Mouse (Mus musculus) kidney, postnatal 0 days (tissue): ENCODE results near the gene Tmem41b. TPM values are rescaled to one million over a fixed set of nuclear protein-coding genes. Genes with fewer than 3 reads are reported as not detected.

Source experiments
- ATAC-seq: fragments of 200-750 bp; cut with Nextera tagmentation; replicated peaks from 2 replicates; pipeline ENCODE4 v1.8.0; 2017; ENCODE audit warnings: low read depth, moderate number of reproducible peaks, moderate TSS enrichment, moderate library complexity; ENCODE audit not compliant: low FRiP score
- DNase-seq: peaks from one replicate; pipeline ENCODE4 v3.0.0-alpha.2; 2016; ENCODE audit warnings: low spot score
- H3K27ac ChIP-seq: fragments of 300-500 bp; sonication (generic); 2 replicates; pipeline ENCODE4 v1.5.1; 2014; ENCODE audit warnings: mild to moderate bottlenecking
- H3K27me3 ChIP-seq: fragments of 300-500 bp; sonication (generic); 2 replicates; pipeline ENCODE4 v1.6.1; 2014; ENCODE audit warnings: low read length, mixed read lengths; ENCODE audit not compliant: insufficient read depth
- H3K36me3 ChIP-seq: fragments of 300-500 bp; sonication (generic); 2 replicates; pipeline ENCODE4 v1.6.1; 2014; ENCODE audit warnings: low read length, mixed read lengths; ENCODE audit not compliant: insufficient read depth
- H3K4me1 ChIP-seq: fragments of 300-500 bp; sonication (generic); replicated peaks from 2 replicates; pipeline ENCODE4 v1.6.1; 2014; ENCODE audit warnings: antibody characterized with exemption, low read length, mixed read lengths; ENCODE audit not compliant: insufficient read depth
- H3K4me2 ChIP-seq: fragments of 300-500 bp; sonication (generic); 2 replicates; pipeline ENCODE4 v1.6.1; 2014; ENCODE audit warnings: mild to moderate bottlenecking, low read length, moderate library complexity, mixed read lengths
- H3K4me3 ChIP-seq: fragments of 300-500 bp; sonication (generic); replicated peaks from 2 replicates; pipeline ENCODE4 v1.5.1; 2014; ENCODE audit warnings: low read depth, low read length
- H3K9ac ChIP-seq: fragments of 300-500 bp; sonication (generic); 2 replicates; pipeline ENCODE4 v1.6.1; 2014; ENCODE audit warnings: low read depth, low read length
- H3K9me3 ChIP-seq: fragments of 300-500 bp; sonication (generic); replicated peaks from 2 replicates; pipeline ENCODE4 v1.6.1; 2016; ENCODE audit warnings: low read length, inconsistent platforms, mixed read lengths
- CTCF ChIP-seq: IDR thresholded peaks from 2 replicates; pipeline ENCODE4 v1.5.1; 2016; ENCODE audit warnings: antibody characterized with exemption, low read depth, mild to moderate bottlenecking, moderate library complexity
- WGBS: fragments of 180-500 bp; shearing (Covaris S2); extraction: QIAGEN DNeasy Blood & Tissue Kit; methylation state at CpG from one replicate; pipeline ENCODE4 v1.1.7; 2014; 5-methylcytosine and 5-hydroxymethylcytosine counted together
- polyA plus RNA-seq: library from polyadenylated mRNA; unstranded; fragments of >200 nt; fragmentation: Nextera tagmentation; extraction: Ambion mirVana; gene quantifications from 2 replicates; pipeline ENCODE4 v1.2.1, GENCODE M21; 2015

The Tmem41b gene
- polyA plus RNA-seq, 1 experiment from 2014 or later: 75.0 TPM

DNA sequence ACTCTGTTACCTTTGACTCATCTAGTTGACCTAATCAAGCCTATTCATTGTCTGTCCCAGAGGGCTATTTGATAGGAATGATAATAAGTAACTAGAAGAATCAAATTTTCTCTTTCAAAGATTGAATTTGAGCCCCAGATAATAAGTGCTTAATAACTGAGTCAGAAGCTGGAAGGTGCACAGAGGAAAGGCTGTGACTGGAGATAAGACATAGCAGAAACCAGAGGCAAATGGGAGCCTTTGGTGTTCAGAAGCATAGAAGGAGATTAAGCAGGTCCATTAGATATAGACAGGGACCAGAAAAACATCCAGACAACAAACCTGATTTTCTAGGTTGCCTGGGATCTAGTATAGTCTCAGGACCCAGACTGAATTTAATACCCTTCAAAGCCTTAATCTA is 19.2 kb upstream of the Tmem41b start:
- Histone ChIP-seq H3K27ac (no peak overlapping the region), H3K9ac (no peak overlapping the region), H3K9me3 (no peaks in the 10 kb centered on the region), H3K4me1 (no peaks in the 10 kb centered on the region), H3K27me3 (no peaks in the 10 kb centered on the region), H3K4me2 (no peak overlapping the region), H3K36me3 (no peaks in the 10 kb centered on the region), H3K4me3 (no peak overlapping the region)
- ATAC-seq (no peak), DNase-seq (no peak)
- TF ChIP-seq CTCF: no peak

DNA sequence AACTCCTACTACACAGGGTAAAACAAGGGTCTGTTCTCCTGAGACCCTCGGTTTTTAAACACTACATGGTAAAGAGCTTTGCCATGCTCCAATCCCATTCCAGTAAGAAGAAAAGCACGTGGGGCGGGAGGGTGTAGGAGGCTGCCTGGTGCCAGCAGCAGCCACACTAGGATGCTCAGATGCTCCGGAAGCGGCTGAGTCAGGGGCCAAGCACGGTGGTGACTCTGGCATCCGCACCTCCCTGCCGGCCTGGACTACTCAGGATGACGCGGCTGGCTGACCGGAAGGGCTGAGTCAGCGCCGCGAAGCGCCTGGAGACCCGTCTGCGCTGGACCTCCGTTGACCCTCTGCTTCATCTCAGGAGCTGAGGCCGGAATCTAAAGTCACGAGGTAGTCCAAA is 16.2 kb upstream of the Tmem41b start:
- Histone ChIP-seq H3K4me1 (no peaks in the 10 kb centered on the region), H3K4me3 (no peak overlapping the region)
- 11% methylated on average over 20 of the region's 20 CpGs for WGBS

DNA sequence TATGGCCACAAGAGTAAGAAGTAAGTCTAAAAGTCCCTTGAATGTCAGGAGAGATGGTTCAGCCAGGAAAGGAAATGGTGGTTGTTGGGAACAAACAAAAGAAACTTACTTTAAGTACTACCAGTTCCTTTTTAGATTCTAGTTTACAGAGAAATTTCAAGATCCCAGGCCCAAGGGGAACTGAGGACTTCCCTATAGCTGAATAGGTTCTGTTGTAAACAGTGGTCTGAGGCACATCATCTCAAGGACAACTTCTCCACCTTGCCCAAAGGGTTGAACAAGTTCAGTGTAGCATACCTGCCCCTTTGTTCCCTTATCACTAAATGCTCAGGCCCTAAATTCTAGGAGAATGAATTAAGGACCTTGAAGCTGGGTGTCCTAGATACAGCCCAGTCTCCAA is 15.4 kb upstream of the Tmem41b start:
- no peaks in the 10 kb centered on the region for H3K9me3 ChIP-seq
- no peak for TF ChIP-seq CTCF
- no peak overlapping the region for H3K27ac ChIP-seq
- no peaks in the 10 kb centered on the region for H3K27me3 ChIP-seq
- no peak for ATAC-seq
- no peaks in the 10 kb centered on the region for H3K36me3 ChIP-seq
- H3K4me1 ChIP-seq: no peaks in the 10 kb centered on the region
- no peak overlapping the region for H3K9ac ChIP-seq
- no peak overlapping the region for H3K4me3 ChIP-seq
- DNase-seq: no peak
- H3K4me2 ChIP-seq: no peak overlapping the region

More for the DNA sequence above, 16.2 kb upstream of the Tmem41b start:
- no peak for TF ChIP-seq CTCF
- H3K9me3 ChIP-seq: no peaks in the 10 kb centered on the region
- H3K27ac ChIP-seq: no peak overlapping the region
- H3K9ac ChIP-seq: 0 out of 2 replicates have a peak overlapping the region, but pooled peaks have one; percentile 9
- ATAC-seq (peak; percentile 95), DNase-seq (peak; percentile 72)
- H3K4me2 ChIP-seq: peak overlapping the region; percentile 42
- H3K36me3 ChIP-seq: no peaks in the 10 kb centered on the region
- H3K27me3 ChIP-seq: no peaks in the 10 kb centered on the region

DNA sequence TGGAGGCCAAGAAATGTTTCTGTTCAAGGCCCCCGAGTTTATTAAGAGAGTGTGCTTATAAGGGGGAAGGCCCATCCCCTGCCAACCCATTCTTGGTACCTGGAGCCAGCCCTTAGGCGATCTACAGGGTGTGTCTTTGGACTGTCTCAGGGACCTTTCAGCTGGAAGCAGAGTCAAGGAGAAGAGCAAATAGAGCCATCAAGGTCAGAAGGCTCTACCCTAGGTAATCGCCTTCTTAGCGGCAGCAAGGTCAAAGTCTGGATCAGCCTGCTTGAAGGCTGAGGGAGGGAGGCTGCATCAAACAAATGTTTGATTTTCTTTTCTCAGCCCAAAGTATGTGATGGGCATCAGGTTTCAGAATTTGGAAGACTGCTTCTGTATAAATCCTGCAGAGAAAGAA is 11.7 kb upstream of the Tmem41b start:
- H3K9me3 ChIP-seq: no peaks in the 10 kb centered on the region
- H3K36me3 ChIP-seq: no peaks in the 10 kb centered on the region
- DNase-seq: no peak
- ATAC-seq: no peak
- H3K27ac ChIP-seq: no peak overlapping the region
- H3K9ac ChIP-seq: no peak overlapping the region
- WGBS: 83% methylated on average over 4 of the region's 4 CpGs
- no peak overlapping the region for H3K4me3 ChIP-seq
- no peaks in the 10 kb centered on the region for H3K4me1 ChIP-seq
- no peaks in the 10 kb centered on the region for H3K27me3 ChIP-seq
- no peak overlapping the region for H3K4me2 ChIP-seq
- no peak for TF ChIP-seq CTCF

DNA sequence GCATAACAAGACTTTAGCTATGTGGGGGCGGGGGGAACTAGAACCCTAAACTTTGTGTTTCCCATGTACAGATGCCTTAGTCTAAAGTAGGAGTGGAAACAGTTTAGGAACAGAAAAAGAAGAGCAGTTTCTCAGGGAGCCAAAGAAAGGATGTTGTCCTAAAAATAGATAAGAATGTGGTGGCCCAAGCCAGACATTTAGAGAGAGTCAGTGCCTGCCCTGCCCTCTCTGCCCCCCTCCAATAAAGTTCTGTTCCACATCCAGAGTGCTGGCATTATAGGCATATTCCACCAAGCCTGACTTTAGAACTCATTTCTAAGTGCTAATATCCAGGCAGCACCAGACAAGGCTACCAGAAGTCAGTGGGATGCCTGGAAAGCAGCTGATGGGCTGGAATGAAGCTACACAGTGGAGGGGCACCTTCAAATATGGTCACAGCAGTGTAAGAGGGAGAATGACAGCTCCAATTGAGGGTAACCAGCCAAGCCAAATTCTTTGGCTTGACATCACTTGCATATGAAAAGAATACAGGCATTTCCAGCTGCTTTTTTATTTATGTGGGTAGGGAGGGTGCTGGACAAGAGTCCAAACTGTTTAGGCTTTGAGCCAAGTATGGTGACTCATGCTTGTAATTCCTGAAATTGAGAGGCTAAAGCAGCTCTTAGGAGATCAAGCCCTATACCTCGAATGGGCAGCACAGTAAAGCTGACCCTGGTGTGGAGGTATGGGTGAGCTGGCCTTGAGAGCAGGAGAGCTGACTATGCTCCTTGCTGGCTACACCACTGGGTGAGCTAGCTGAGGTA is 6.6 kb upstream of the Tmem41b start:
- TF ChIP-seq CTCF: no peak
- DNase-seq: peak; percentile 71

DNA sequence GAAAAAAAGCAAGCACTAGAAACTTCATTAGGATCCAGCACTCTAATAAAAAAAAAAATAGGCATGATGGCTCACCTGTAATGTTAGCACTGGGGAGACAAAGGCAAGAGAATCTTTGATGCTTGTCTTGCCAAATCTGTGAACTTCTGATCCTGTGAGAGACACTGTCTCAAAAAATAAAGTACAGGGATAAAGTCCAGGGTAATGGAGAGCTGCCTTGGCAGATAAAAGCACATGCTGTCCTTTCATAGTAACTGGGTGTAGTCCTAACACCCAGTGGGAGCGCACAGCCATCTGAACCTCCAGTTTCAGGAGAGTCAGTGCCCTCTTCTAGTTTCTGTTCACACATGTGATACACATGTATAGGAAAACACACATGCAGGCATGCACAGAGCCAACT is 4.6 kb upstream of the Tmem41b start:
- no peak overlapping the region for H3K9ac ChIP-seq
- no peak overlapping the region for H3K4me3 ChIP-seq
- no peak for TF ChIP-seq CTCF
- no peaks in the 10 kb centered on the region for H3K36me3 ChIP-seq
- H3K27ac ChIP-seq: no peak overlapping the region
- no peak overlapping the region for H3K4me2 ChIP-seq
- H3K9me3 ChIP-seq: no peaks in the 10 kb centered on the region
- no peaks in the 10 kb centered on the region for H3K27me3 ChIP-seq
- H3K4me1 ChIP-seq: no peaks in the 10 kb centered on the region
- no peak for DNase-seq
- WGBS: 97% methylated on average over 1 of the region's 1 CpGs
- no peak for ATAC-seq

More for the DNA sequence above, 6.6 kb upstream of the Tmem41b start:
- H3K4me1 ChIP-seq: no peaks in the 10 kb centered on the region
- ATAC-seq: peak; percentile 65; the same call in 1 of the 2 replicates
- WGBS: 46% methylated on average over 2 of the region's 2 CpGs
- no peaks in the 10 kb centered on the region for H3K9me3 ChIP-seq
- no peak overlapping the region for H3K4me3 ChIP-seq
- no peaks in the 10 kb centered on the region for H3K36me3 ChIP-seq
- H3K4me2 ChIP-seq: no peak overlapping the region
- no peaks in the 10 kb centered on the region for H3K27me3 ChIP-seq
- no peak overlapping the region for H3K9ac ChIP-seq
- no peak overlapping the region for H3K27ac ChIP-seq
